8 mouse cellular contexts compared by ENCODE assay signal in genomic region chr13:91461711-91462351, GRCm38 (mm10). TPM values are rescaled to one million over a fixed set of nuclear protein-coding genes. Genes with fewer than 3 reads are reported as not detected.
A peak's percentile ranks its signal among the peaks of the same experiment; 100 is the strongest.
DNase-seq lines count a peak whose midpoint lies in the region; ATAC-seq and TF ChIP-seq lines count a peak whose summit lies in the region.

No protein-coding gene starts in this region.

- DNase-seq in brain, embryonic 14.5 days (ENCODE audit: low read depth), result peak; percentile 46
- DNase-seq in forebrain, postnatal 0 days, result no peak
- DNase-seq in induced T-regulatory cell, adult 2 months (ENCODE audit: low read depth), result peak; percentile 54

- H3K4me2 ChIP-seq in forebrain, postnatal 0 days (ENCODE audit: low read depth), result peak overlapping the region; percentile 76
- H3K4me2 ChIP-seq in liver, embryonic 12.5 days, result peak overlapping the region; percentile 92
- peak overlapping the region; percentile 91 for H3K4me2 ChIP-seq in neural tube, embryonic 12.5 days (replicated peaks)

- no peak for TF ChIP-seq CTCF in brain, embryonic 14.5 days (IDR thresholded peaks at IDR 0.05; ENCODE audit: borderline replicate concordance, extremely low read depth, insufficient read depth, insufficient read length)
- no peak for TF ChIP-seq CTCF in forebrain, postnatal 0 days (IDR thresholded peaks at IDR 0.05; ENCODE audit: low read depth)
- TF ChIP-seq CTCF in testis, adult 2 months (IDR thresholded peaks at IDR 0.05; ENCODE audit: control insufficient read depth, insufficient read depth, insufficient replicate concordance, low read depth, low read length), result no peak

- no peaks in the 10 kb centered on the region for H3K27me3 ChIP-seq in erythroblast, embryonic 14.5 days (ENCODE audit: control insufficient read depth)
- H3K27me3 ChIP-seq in forebrain, postnatal 0 days (ENCODE audit: insufficient read depth, low read length), result no peaks in the 10 kb centered on the region
- no peaks in the 10 kb centered on the region for H3K27me3 ChIP-seq in liver, embryonic 12.5 days (replicated peaks)
- no peaks in the 10 kb centered on the region for H3K27me3 ChIP-seq in neural tube, embryonic 12.5 days (replicated peaks)
- H3K27me3 ChIP-seq in testis, adult 2 months (ENCODE audit: control insufficient read depth, insufficient read depth, low read length), result no peaks in the 10 kb centered on the region

- peak overlapping the region; percentile 94 for H3K27ac ChIP-seq in forebrain, postnatal 0 days (ENCODE audit: low read depth, low read length)
- H3K27ac ChIP-seq in liver, embryonic 12.5 days, result peak overlapping the region; percentile 96
- peak overlapping the region; percentile 37; the same call in 1 of the 2 replicates for H3K27ac ChIP-seq in neural tube, embryonic 12.5 days
- H3K27ac ChIP-seq in testis, adult 2 months (ENCODE audit: control insufficient read depth, insufficient read depth, low read depth, low read length), result peak overlapping the region; percentile 49; the same call in 1 of the 2 replicates

- TF ChIP-seq POLR2A in brain, embryonic 14.5 days (IDR thresholded peaks at IDR 0.05; ENCODE audit: borderline replicate concordance, extremely low read depth, insufficient read depth, insufficient read length, poor library complexity, severe bottlenecking), result no peak
- TF ChIP-seq POLR2A in testis, adult 2 months (IDR thresholded peaks at IDR 0.05; ENCODE audit: control insufficient read depth, low read depth, low read length), result no peak

- no peak for ATAC-seq in erythroblast, adult 5-6 weeks (replicated peaks; ENCODE audit: low FRiP score, poor library complexity, severe bottlenecking)
- no peak for ATAC-seq in forebrain, postnatal 0 days
- no peak for ATAC-seq in liver, embryonic 12.5 days
- no peak for ATAC-seq in neural tube, embryonic 12.5 days (ENCODE audit: low FRiP score, low read depth)

- peak overlapping the region; percentile 69 for H3K9ac ChIP-seq in forebrain, postnatal 0 days
- peak overlapping the region; percentile 99 for H3K9ac ChIP-seq in liver, embryonic 12.5 days
- H3K9ac ChIP-seq in neural tube, embryonic 12.5 days, result peak overlapping the region; percentile 92

- 2% methylated on average over 54 of the region's 77 CpGs for WGBS in forebrain, postnatal 0 days
- under 1% methylated on average over 35 of the region's 77 CpGs for WGBS in liver, embryonic 12.5 days (ENCODE audit: insufficient replicate concordance)
- under 1% methylated on average over 71 of the region's 77 CpGs for WGBS in neural tube, embryonic 12.5 days

- H3K9me3 ChIP-seq in erythroblast, embryonic 14.5 days (ENCODE audit: control insufficient read depth, low read length), result no peaks in the 10 kb centered on the region
- no peaks in the 10 kb centered on the region for H3K9me3 ChIP-seq in forebrain, postnatal 0 days (ENCODE audit: low read length)
- H3K9me3 ChIP-seq in liver, embryonic 12.5 days (replicated peaks), result no peaks in the 10 kb centered on the region
- H3K9me3 ChIP-seq in neural tube, embryonic 12.5 days, result no peaks in the 10 kb centered on the region

- H3K4me3 ChIP-seq in erythroblast, embryonic 14.5 days (replicated peaks), result peak overlapping the region; percentile 96
- H3K4me3 ChIP-seq in forebrain, postnatal 0 days (ENCODE audit: low read depth, low read length), result peak overlapping the region; percentile 91
- peak overlapping the region; percentile 100 for H3K4me3 ChIP-seq in liver, embryonic 12.5 days
- H3K4me3 ChIP-seq in neural tube, embryonic 12.5 days, result peak overlapping the region; percentile 94
- H3K4me3 ChIP-seq in testis, adult 2 months (ENCODE audit: control insufficient read depth, low read depth, low read length), result peak overlapping the region; percentile 96

- peaks cover 75% of the 10 kb centered on the region for H3K4me1 ChIP-seq in erythroblast, embryonic 14.5 days (ENCODE audit: control insufficient read depth)
- peaks cover 7% of the 10 kb centered on the region for H3K4me1 ChIP-seq in forebrain, postnatal 0 days (ENCODE audit: insufficient read depth)
- peaks cover 76% of the 10 kb centered on the region for H3K4me1 ChIP-seq in liver, embryonic 12.5 days
- peaks cover 23% of the 10 kb centered on the region for H3K4me1 ChIP-seq in neural tube, embryonic 12.5 days
- H3K4me1 ChIP-seq in testis, adult 2 months (ENCODE audit: control insufficient read depth, insufficient read depth, low read length), result peaks cover 7% of the 10 kb centered on the region

- no peaks in the 10 kb centered on the region for H3K36me3 ChIP-seq in erythroblast, embryonic 14.5 days (ENCODE audit: control insufficient read depth)
- H3K36me3 ChIP-seq in forebrain, postnatal 0 days (ENCODE audit: insufficient read depth), result no peaks in the 10 kb centered on the region
- no peaks in the 10 kb centered on the region for H3K36me3 ChIP-seq in liver, embryonic 12.5 days
- H3K36me3 ChIP-seq in neural tube, embryonic 12.5 days, result no peaks in the 10 kb centered on the region
- no peaks in the 10 kb centered on the region for H3K36me3 ChIP-seq in testis, adult 2 months (ENCODE audit: control insufficient read depth, insufficient read depth, low read length)

RNA-seq across cellular contexts. Expression of gene Ssbp2, which starts 1.7 kb away (rescaled TPM):
- 2.5 and 3.2 TPM in 2 replicates for polyA plus RNA-seq in erythroblast, embryonic 14.5 days (2012)
- total RNA-seq in erythroblast, adult 5-6 weeks (2015; ENCODE audit: low replicate concordance), result 13.8 and 16.1 TPM in 2 replicates
- 21.4 and 34.3 TPM in 2 replicates for total RNA-seq in erythroblast, adult 5-6 weeks (2017; ENCODE audit: low replicate concordance)
- 133 and 154 TPM in 2 replicates for polyA plus RNA-seq in brain, embryonic 14.5 days (2012; rRNA removed)
- 167 and 234 TPM in 2 replicates for total RNA-seq in forebrain, postnatal 0 days (2014; rRNA removed)
- polyA plus RNA-seq in forebrain, postnatal 0 days (2015; fragmentation: Nextera tagmentation; extraction: Ambion mirVana), result 249 and 268 TPM in 2 replicates
- polyA plus RNA-seq in liver, embryonic 12.5 days (2016; fragmentation: Nextera tagmentation; extraction: Ambion mirVana), result 70.2 and 74.5 TPM in 2 replicates
- 140 and 144 TPM in 2 replicates for polyA plus RNA-seq in neural tube, embryonic 12.5 days (2016; fragmentation: Nextera tagmentation; extraction: Ambion mirVana)
- polyA plus RNA-seq in testis, adult 2 months (2012; rRNA removed), result 7.9 and 8.3 TPM in 2 replicates

Comparison
In these comparisons a context has a peak if more than half of its experiments do, and no peak if none do; other contexts are left out.
1. H3K27ac ChIP-seq: peak in every context shown above with its lines; median percentile 96 in liver, embryonic 12.5 days; 94 in forebrain, postnatal 0 days; 49 in testis, adult 2 months; 37 in neural tube, embryonic 12.5 days.